ENCODE assay signal across 25 mouse cellular contexts in genomic region chr15:32317074-32317473, GRCm38 (mm10).
DNase-seq lines count a peak whose midpoint lies in the region; ATAC-seq and TF ChIP-seq lines count a peak whose summit lies in the region.
"Had no signal": no experiment of that assay in that cellular context is flagged by ENCODE, and none has a peak within 500 bp of the region (broad histone marks: within the 10 kb centered on the region; RNA-seq: fewer than 3 reads in every experiment).

No protein-coding gene starts in this region.

- no peak overlapping the region for H3K4me3 ChIP-seq in heart, adult 2 months
- H3K4me3 ChIP-seq in lung, embryonic 16.5 days (ENCODE audit: low read length) = no peak overlapping the region
- H3K4me3 ChIP-seq: hindbrain, embryonic 12.5 days; intestine, embryonic 15.5 days; limb, embryonic 10.5 days; limb, embryonic 15.5 days; liver, embryonic 13.5 days; midbrain, embryonic 13.5 days; neural tube, embryonic 13.5 days had no signal

- no peak overlapping the region for H3K9ac ChIP-seq in heart, adult 2 months (ENCODE audit: low read depth, low read length)
- H3K9ac ChIP-seq in lung, embryonic 16.5 days (ENCODE audit: low read length) = no peak overlapping the region
- H3K9ac ChIP-seq: hindbrain, embryonic 12.5 days; intestine, embryonic 15.5 days; limb, embryonic 15.5 days; liver, embryonic 13.5 days; midbrain, embryonic 13.5 days; neural tube, embryonic 13.5 days had no signal

- no peak overlapping the region for H3K4me2 ChIP-seq in lung, embryonic 16.5 days (ENCODE audit: low read depth, low read length)
- H3K4me2 ChIP-seq: hindbrain, embryonic 12.5 days; intestine, embryonic 15.5 days; limb, embryonic 15.5 days; liver, embryonic 13.5 days; midbrain, embryonic 13.5 days; neural tube, embryonic 13.5 days had no signal

- no peaks in the 10 kb centered on the region for H3K9me3 ChIP-seq in lung, embryonic 16.5 days (ENCODE audit: control insufficient read depth, low read length)
- H3K9me3 ChIP-seq: hindbrain, embryonic 12.5 days; intestine, embryonic 15.5 days; limb, embryonic 10.5 days; limb, embryonic 15.5 days; liver, embryonic 13.5 days; midbrain, embryonic 13.5 days; neural tube, embryonic 13.5 days had no signal

- no peaks in the 10 kb centered on the region for H3K36me3 ChIP-seq in heart, adult 2 months (ENCODE audit: control insufficient read depth, insufficient read depth, low read length)
- no peaks in the 10 kb centered on the region for H3K36me3 ChIP-seq in lung, embryonic 16.5 days (ENCODE audit: control insufficient read depth, insufficient read depth, low read length)
- H3K36me3 ChIP-seq: hindbrain, embryonic 12.5 days; intestine, embryonic 15.5 days; limb, embryonic 15.5 days; liver, embryonic 13.5 days; midbrain, embryonic 13.5 days; neural tube, embryonic 13.5 days had no signal

- no peak overlapping the region for H3K27ac ChIP-seq in heart, adult 2 months
- no peak overlapping the region for H3K27ac ChIP-seq in lung, embryonic 16.5 days (ENCODE audit: low read length)
- H3K27ac ChIP-seq: hindbrain, embryonic 12.5 days; hindbrain, postnatal 0 days; intestine, embryonic 15.5 days; limb, embryonic 10.5 days; limb, embryonic 15.5 days; liver, embryonic 13.5 days; macrophage; midbrain, embryonic 13.5 days; neural tube, embryonic 13.5 days had no signal

- 0 out of 2 replicates have a peak, but pooled peaks have one; percentile 51 for ATAC-seq in lung, embryonic 16.5 days (ENCODE audit: low read depth)
- ATAC-seq: forebrain, embryonic 14.5 days; hindbrain, postnatal 0 days; intestine, embryonic 15.5 days; midbrain, embryonic 13.5 days had no signal

- no peak for TF ChIP-seq EP300 in heart, adult 2 months (IDR thresholded peaks at IDR 0.05; ENCODE audit: insufficient read depth, low read depth, low read length)

- H3K79me2 ChIP-seq in heart, adult 2 months (replicated peaks; ENCODE audit: control insufficient read depth, insufficient read depth, low read length) = no peaks in the 10 kb centered on the region

- H3K4me1 ChIP-seq in heart, adult 2 months (ENCODE audit: control insufficient read depth, insufficient read depth, low read length) = no peaks in the 10 kb centered on the region
- no peaks in the 10 kb centered on the region for H3K4me1 ChIP-seq in lung, embryonic 16.5 days (replicated peaks; ENCODE audit: control insufficient read depth, insufficient read depth, low read length)
- H3K4me1 ChIP-seq: hindbrain, embryonic 12.5 days; intestine, embryonic 15.5 days; liver, embryonic 13.5 days; midbrain, embryonic 13.5 days had no signal

- intact Hi-C loops in heart, adult 2 months (cut with DNase I) = no loop called here

- H3K27me3 ChIP-seq in heart, adult 2 months (ENCODE audit: control insufficient read depth, insufficient read depth, low read length) = no peaks in the 10 kb centered on the region
- H3K27me3 ChIP-seq in lung, embryonic 16.5 days (ENCODE audit: control insufficient read depth, insufficient read depth, low read depth, low read length) = no peaks in the 10 kb centered on the region
- H3K27me3 ChIP-seq: hindbrain, embryonic 12.5 days; intestine, embryonic 15.5 days; limb, embryonic 15.5 days; liver, embryonic 13.5 days; midbrain, embryonic 13.5 days; neural tube, embryonic 13.5 days had no signal

- no peak for TF ChIP-seq CTCF in heart, adult 2 months (IDR thresholded peaks at IDR 0.05)

- peak; percentile 19 to 31 for DNase-seq in heart, adult 18-20 months
- no peak for DNase-seq in heart, adult 2 months
- no peak for DNase-seq in lung, postnatal 10 days
- peak; percentile 78 for DNase-seq in NIH3T3 (ENCODE audit: low read depth)
- DNase-seq in gonadal fat pad, adult 2 months (ENCODE audit: low read depth) = peak; percentile 61
- no peak for DNase-seq in cerebellum, postnatal 10 days
- DNase-seq: adrenal gland, postnatal 14 days; B cell, adult 2 months; cerebellum, adult 11-12 months; cerebellum, adult 9-11 months; gastrocnemius, postnatal 14 days; kidney, adult 8-10 months; kidney, postnatal 10 days; liver, embryonic 13.5 days; lung, adult 18-20 months had no signal

- TF ChIP-seq POLR2A in heart, adult 2 months (IDR thresholded peaks at IDR 0.05; ENCODE audit: insufficient read depth, low read depth, low read length) = no peak

- WGBS in heart, adult 2 months = 44% methylated on average over 5 of the region's 5 CpGs
- WGBS in lung, embryonic 16.5 days = 54% methylated on average over 5 of the region's 5 CpGs

Comparison
In these comparisons a context has a peak if more than half of its experiments do, and no peak if none do; other contexts are left out.
1. DNase-seq: peak in heart, adult 18-20 months (2 of 2), NIH3T3 (single experiment) and gonadal fat pad, adult 2 months (single experiment); none in heart, adult 2 months (0 of 2), lung, postnatal 10 days (single experiment) and cerebellum, postnatal 10 days (0 of 2).